Mouse (Mus musculus) G1E (cell line): ENCODE measurements around the gene Itih2.

Experiments
- CTCF ChIP-seq: IDR thresholded peaks from 2 replicates; pipeline ENCODE4 v1.5.1; 2012; ENCODE audit warnings: low read depth, low read length, inconsistent platforms, mixed read lengths
- POLR2AphosphoS5 ChIP-seq: IDR thresholded peaks from 2 replicates; pipeline ENCODE4 v1.6.1; 2012; ENCODE audit warnings: low read depth, low read length, inconsistent platforms; ENCODE audit not compliant: insufficient replicate concordance
- TAL1 ChIP-seq: conservative IDR thresholded peaks from 2 replicates; pipeline ENCODE4 v1.6.1; 2012; ENCODE audit warnings: low read depth, low read length, inconsistent platforms, mixed read lengths

- TF ChIP-seq CTCF (no peak), TAL1 (no peak), POLR2AphosphoS5 (no peak)
These were observed 2.7 kb upstream of the Itih2 start for GRCm38 (mm10) chr2:10133941-10134340.
